Mouse (Mus musculus) embryonic fibroblast, embryonic 13.5 days (primary cell): ENCODE data around the gene Chsy1.

Source experiments
- CTCF ChIP-seq: IDR thresholded peaks from 2 replicates; pipeline ENCODE4 v1.5.1; 2011; ENCODE audit warnings: mild to moderate bottlenecking, control low read depth, low read length, moderate library complexity, borderline replicate concordance; ENCODE audit not compliant: insufficient read depth
- POLR2A ChIP-seq: IDR thresholded peaks from 2 replicates; pipeline ENCODE4 v1.6.1; 2011; ENCODE audit warnings: low read depth, mild to moderate bottlenecking, control low read depth, low read length, moderate library complexity

- TF ChIP-seq CTCF: no peak
- no peak for TF ChIP-seq POLR2A
Measured at GRCm38 (mm10) chr7:66176929-66177328, 67.6 kb downstream of the Chsy1 start.
